Mouse (Mus musculus): ENCODE measurements at regions not wholly inside any gene's neighbourhood (a gene's known extent, or its start where the extent isn't known, plus 50 kb on each side); places are given as distances from the start of the nearest gene placed in this dataset.

DNA sequence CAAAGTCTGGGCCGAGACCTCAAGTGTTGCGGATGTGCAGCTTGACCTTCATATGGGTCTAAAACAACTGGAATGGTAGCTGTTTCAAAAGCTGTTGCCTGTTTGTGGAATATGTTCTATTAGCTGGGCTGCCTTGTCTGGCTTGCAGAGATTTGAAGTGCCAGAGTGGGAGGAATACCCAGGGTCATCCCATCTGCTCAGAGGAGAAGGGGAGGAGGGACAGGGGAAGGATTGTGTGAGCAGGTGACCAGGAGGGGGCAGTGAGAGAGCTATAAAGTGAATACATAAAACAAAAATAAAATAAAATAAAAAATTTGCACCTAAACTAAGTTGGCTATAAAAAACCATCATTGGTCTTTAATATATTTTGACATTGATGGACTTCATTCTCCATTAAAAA lies 377.7 kb downstream of the Bmper start:
- no peak for ATAC-seq
- WGBS, result 98% methylated on average over 2 of the region's 2 CpGs
- H3K27ac ChIP-seq (ENCODE audit: low read depth, low read length), result no peak overlapping the region
- no peaks in the 10 kb centered on the region for H3K4me1 ChIP-seq (replicated peaks; ENCODE audit: control insufficient read depth, insufficient read depth, low read length)
- no peak overlapping the region for H3K4me2 ChIP-seq (replicated peaks; ENCODE audit: low read depth)
- no peak overlapping the region for H3K9ac ChIP-seq (ENCODE audit: low read depth, low read length)
- no peaks in the 10 kb centered on the region for H3K9me3 ChIP-seq (ENCODE audit: control insufficient read depth)
- no peak for TF ChIP-seq CTCF (IDR thresholded peaks at IDR 0.05; ENCODE audit: low read depth)
- H3K27me3 ChIP-seq (replicated peaks; ENCODE audit: control insufficient read depth, insufficient read depth, low read length), result no peaks in the 10 kb centered on the region
- no peak overlapping the region for H3K4me3 ChIP-seq (ENCODE audit: low read depth, low read length)
- H3K36me3 ChIP-seq (ENCODE audit: control insufficient read depth, insufficient read depth), result no peaks in the 10 kb centered on the region

Measured in intestine, postnatal 0 days (tissue).